In genomic region chr2:148345373-148345772, GRCm38 (mm10) we compare ENCODE assay signal across 30 mouse cellular contexts. TPM values are rescaled to one million over a fixed set of nuclear protein-coding genes. Genes with fewer than 3 reads are reported as not detected.
DNase-seq lines count a peak whose midpoint lies in the region; ATAC-seq and TF ChIP-seq lines count a peak whose summit lies in the region.
"Had no signal": no experiment of that assay in that cellular context is flagged by ENCODE, and none has a peak within 500 bp of the region (broad histone marks: within the 10 kb centered on the region; RNA-seq: fewer than 3 reads in every experiment).

No protein-coding gene starts in this region.

- no peak for ATAC-seq in frontal cortex, adult (ENCODE audit: low TSS enrichment)
- ATAC-seq: liver, embryonic 12.5 days; midbrain, embryonic 15.5 days; Patski had no signal

- peak; percentile 46 to 76 for DNase-seq in heart, adult 9 months (ENCODE audit: low spot score in 2 of 2)
- DNase-seq in heart, postnatal 14 days: no peak
- DNase-seq in lung, adult 18-20 months: peak; percentile 25 to 50
- DNase-seq in lung, adult 2 months: no peak
- DNase-seq in lung, postnatal 10 days: peak; percentile 60
- DNase-seq in urinary bladder, adult 2 months (ENCODE audit: low spot score): no peak
- DNase-seq: adrenal gland, postnatal 36 days; B cell, adult 2 months; cerebellum, adult 11-12 months; cerebellum, postnatal 14 days; layer of hippocampus, adult 9-11 months; lung, embryonic 14.5 days; retina, postnatal 1 day; right cerebral cortex, postnatal 25 days; spleen, adult 18-20 months had no signal

- TF ChIP-seq POLR2A in lung, adult 2 months (IDR thresholded peaks at IDR 0.05; ENCODE audit: borderline replicate concordance, extremely low read depth, low read depth, low read length): no peak

- TF ChIP-seq CTCF in lung, adult 2 months (IDR thresholded peaks at IDR 0.05; ENCODE audit: insufficient read depth, low read length): no peak

- peaks cover 16% of the 10 kb centered on the region for H3K4me1 ChIP-seq in lung, adult 2 months (ENCODE audit: control insufficient read depth, insufficient read depth, low read length)
- H3K4me1 ChIP-seq: embryonic facial prominence, embryonic 12.5 days; forebrain, embryonic 12.5 days; hindbrain, embryonic 15.5 days; liver, embryonic 12.5 days; midbrain, embryonic 15.5 days; neural tube, embryonic 13.5 days had no signal

- intact Hi-C loops in heart, postnatal 14 days (cut with DNase I): loop anchor here (5.0 kb wide), 1 partner anchor 52 kb away; the partner anchor contains the start of gene Sstr4

- H3K4me3 ChIP-seq in lung, adult 2 months (replicated peaks; ENCODE audit: extremely low read depth, low read depth, low read length): no peak overlapping the region
- H3K4me3 ChIP-seq: embryonic facial prominence, embryonic 12.5 days; forebrain, embryonic 12.5 days; hindbrain, embryonic 15.5 days; limb, embryonic 13.5 days; liver, embryonic 12.5 days; midbrain, embryonic 15.5 days; myocyte; neural tube, embryonic 13.5 days had no signal

RNA-seq across cellular contexts. Expression of gene Sstr4, which starts 49.8 kb away (rescaled TPM):
- total RNA-seq in heart, postnatal 14 days (2021): 1 to 10 TPM in 1 of 2 experiments, under 1 TPM in 1; 0.72 to 1.4 TPM
- polyA plus RNA-seq in lung, adult 2 months (2012; rRNA removed): 8.3 and 10.8 TPM in 2 replicates
- 0.16 and 0.30 TPM in 2 replicates for polyA plus RNA-seq in urinary bladder, adult 2 months (2012; rRNA removed)
- total RNA-seq: CH12.LX; G1E; granulocyte monocyte progenitor cell, adult 5-6 weeks; megakaryocyte-erythroid progenitor cell, adult 5-6 weeks had no signal
- polyA plus RNA-seq: G1E; myocyte; Patski; thymus, postnatal 0 days had no signal

Comparison
In these comparisons a context has a peak if more than half of its experiments do, and no peak if none do; other contexts are left out.
1. DNase-seq: peak in heart, adult 9 months (2 of 2), lung, adult 18-20 months (2 of 2) and lung, postnatal 10 days (single experiment); none in heart, postnatal 14 days (0 of 2), lung, adult 2 months (single experiment) and urinary bladder, adult 2 months (single experiment).